8 mouse cellular contexts compared by ENCODE assay signal in genomic region chr8:85071514-85072281, GRCm38 (mm10). TPM values are rescaled to one million over a fixed set of nuclear protein-coding genes. Genes with fewer than 3 reads are reported as not detected.
DNase-seq lines count a peak whose midpoint lies in the region; ATAC-seq lines count a peak whose summit lies in the region.

Gene Dhps, plus strand, starts transcription at chr8:85071757.

- peak; percentile 89 for ATAC-seq in hindbrain, embryonic 13.5 days (ENCODE audit: low FRiP score)

- no peaks in the 10 kb centered on the region for H3K9me3 ChIP-seq in hindbrain, embryonic 13.5 days

- peak; percentile 95 for DNase-seq in NIH3T3 (ENCODE audit: low read depth)
- DNase-seq in cerebellum, postnatal 10 days = peak; percentile 94 to 95
- peak; percentile 87 to 91 for DNase-seq in frontal cortex, postnatal 14 days (ENCODE audit: low spot score in 2 of 2)
- DNase-seq in layer of hippocampus, postnatal 36 days = peak; percentile 87 to 90
- DNase-seq in lung, postnatal 36 days = peak; percentile 96
- peak; percentile 95 for DNase-seq in retina, postnatal 1 day
- peak; percentile 81 to 86 for DNase-seq in urinary bladder, adult 18-20 months (ENCODE audit: low spot score in 2 of 2)

- peak within 1 kb of the TSS; percentile 94 for H3K27ac ChIP-seq in hindbrain, embryonic 13.5 days

- peak within 1 kb of the TSS; percentile 89 for H3K9ac ChIP-seq in hindbrain, embryonic 13.5 days

- H3K4me3 ChIP-seq in hindbrain, embryonic 13.5 days = peak within 1 kb of the TSS; percentile 87

- H3K27me3 ChIP-seq in hindbrain, embryonic 13.5 days = no peaks in the 10 kb centered on the region

- H3K36me3 ChIP-seq in hindbrain, embryonic 13.5 days = peaks cover 61% of the 10 kb centered on the region

- under 1% methylated on average over 68 of the region's 68 CpGs for WGBS in hindbrain, embryonic 13.5 days

- peaks cover 23% of the 10 kb centered on the region for H3K4me1 ChIP-seq in hindbrain, embryonic 13.5 days (replicated peaks)

- H3K4me2 ChIP-seq in hindbrain, embryonic 13.5 days = peak within 1 kb of the TSS; percentile 68

RNA-seq across cellular contexts. Expression of gene Dhps, which starts in this region (rescaled TPM):
- 90.5 and 96.4 TPM in 2 replicates for polyA plus RNA-seq in hindbrain, embryonic 13.5 days (2015; fragmentation: Nextera tagmentation; extraction: Ambion mirVana)
- 10 to 100 TPM; 52.1 to 60.6 TPM for total RNA-seq in layer of hippocampus, postnatal 36 days (2021)

Comparison
In these comparisons a context has a peak if more than half of its experiments do, and no peak if none do; other contexts are left out.
1. Peak in every context shown above with its lines: DNase-seq, ATAC-seq, H3K4me3 ChIP-seq and H3K27ac ChIP-seq.